Mouse (Mus musculus) lung, postnatal 36 days (tissue): ENCODE measurements around the gene Clstn1.
A peak's percentile ranks its signal among the peaks of the same experiment; 100 is the strongest.

Source experiments
- DNase-seq: peaks from one replicate; pipeline ENCODE4 v3.0.0; 2022; ENCODE audit warnings: mixed read lengths

Clstn1 gene

DNA sequence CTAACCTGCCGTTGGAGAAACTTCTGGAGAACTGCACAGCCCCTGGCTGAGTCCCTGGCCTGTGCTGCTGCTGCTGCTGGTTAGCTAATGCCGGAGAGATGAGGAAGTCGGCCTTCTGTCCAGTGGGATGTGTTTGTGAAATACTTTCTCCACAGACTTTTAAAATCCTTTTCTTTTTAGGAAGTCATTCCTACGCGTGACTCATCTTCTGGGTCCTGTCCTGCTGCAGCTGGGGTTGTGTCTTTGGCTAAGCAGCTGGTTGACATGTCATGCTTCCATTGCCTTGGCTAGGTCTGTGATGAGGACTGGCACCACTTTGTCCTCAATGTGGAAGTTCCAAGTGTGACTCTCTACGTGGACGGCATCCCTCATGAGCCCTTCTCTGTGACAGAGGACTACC lies 51.7 kb downstream of the Clstn1 start:
- peak; percentile 25 for DNase-seq

DNA sequence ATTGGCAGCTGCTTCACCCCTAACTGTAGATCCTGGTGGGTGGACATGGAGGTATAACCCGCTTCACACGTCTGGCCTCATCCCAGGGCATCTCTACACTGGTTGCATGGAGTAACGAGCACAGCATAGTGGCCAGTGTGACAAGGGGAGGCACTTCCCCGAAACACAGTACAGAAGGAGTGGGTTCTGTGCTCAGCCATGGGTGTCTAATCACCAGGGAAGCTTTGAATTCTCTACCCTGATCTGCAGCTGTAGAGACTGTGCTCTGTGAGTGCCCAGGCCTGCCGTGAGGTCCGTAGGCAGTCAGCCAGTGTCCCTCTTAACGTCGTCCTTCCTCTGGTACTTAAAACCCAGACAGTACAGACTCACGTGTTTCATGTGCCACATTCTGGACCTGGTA lies 54.6 kb downstream of the Clstn1 start:
- no peak for DNase-seq

DNA sequence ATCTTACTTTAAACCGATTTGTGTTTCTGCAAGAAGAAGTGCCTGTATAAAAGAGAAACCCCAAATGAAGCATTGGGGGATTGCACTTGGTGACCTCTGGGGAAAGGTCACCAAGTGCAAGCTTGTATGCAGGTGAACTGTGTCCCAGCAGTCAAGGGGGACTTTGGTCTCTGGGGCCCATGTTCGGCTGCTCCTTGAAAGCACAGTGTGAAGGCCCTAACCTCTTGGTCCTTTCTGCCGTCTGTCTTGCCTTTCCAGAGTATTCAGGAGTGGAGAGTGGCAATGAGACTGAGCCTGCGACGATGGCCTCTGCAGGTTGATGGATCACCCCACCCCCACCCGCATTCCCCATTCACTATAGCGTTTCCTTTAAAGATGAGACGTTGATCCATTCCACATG lies 55.1 kb downstream of the Clstn1 start:
- DNase-seq = no peak

DNA sequence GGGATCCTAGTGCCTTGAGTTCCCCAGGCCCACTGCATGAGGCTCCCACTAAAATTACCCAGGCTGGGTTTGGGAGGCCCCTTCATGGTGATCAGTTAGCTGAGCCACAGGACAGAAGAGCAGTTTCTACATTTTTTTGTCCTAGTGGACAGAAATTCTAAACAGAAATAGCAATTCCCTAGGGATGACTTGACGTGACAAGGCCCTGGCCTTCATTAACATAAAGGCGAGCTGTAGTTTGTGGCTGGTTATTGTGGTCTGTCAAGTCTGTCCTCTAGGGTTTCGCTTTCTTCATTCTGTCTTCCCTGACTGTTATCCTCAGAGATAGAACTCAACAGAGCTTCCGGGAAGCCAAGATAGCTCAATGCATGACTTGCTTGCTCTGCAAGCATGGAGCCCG lies 55.7 kb downstream of the Clstn1 start:
- no peak for DNase-seq

DNA sequence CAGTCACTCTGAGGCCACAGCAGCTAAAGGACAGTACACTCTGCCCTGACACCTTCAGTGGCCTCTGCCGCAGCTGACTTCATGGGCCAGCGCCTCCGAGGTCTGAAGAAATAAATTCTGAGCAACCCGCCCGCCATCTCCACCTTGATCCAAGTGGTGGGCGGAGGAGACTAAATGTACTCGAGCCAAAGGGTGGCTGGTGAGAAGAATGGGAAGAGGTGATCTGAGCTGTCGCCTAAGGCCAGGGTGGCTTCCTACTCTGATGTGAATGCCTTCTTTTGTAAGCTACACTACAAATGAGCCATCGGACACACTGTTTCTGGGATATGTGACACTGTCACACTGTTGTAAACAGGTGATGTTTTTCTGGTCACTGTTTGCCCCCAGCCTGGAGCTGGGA lies 59.5 kb downstream of the Clstn1 start:
- no peak for DNase-seq

DNA sequence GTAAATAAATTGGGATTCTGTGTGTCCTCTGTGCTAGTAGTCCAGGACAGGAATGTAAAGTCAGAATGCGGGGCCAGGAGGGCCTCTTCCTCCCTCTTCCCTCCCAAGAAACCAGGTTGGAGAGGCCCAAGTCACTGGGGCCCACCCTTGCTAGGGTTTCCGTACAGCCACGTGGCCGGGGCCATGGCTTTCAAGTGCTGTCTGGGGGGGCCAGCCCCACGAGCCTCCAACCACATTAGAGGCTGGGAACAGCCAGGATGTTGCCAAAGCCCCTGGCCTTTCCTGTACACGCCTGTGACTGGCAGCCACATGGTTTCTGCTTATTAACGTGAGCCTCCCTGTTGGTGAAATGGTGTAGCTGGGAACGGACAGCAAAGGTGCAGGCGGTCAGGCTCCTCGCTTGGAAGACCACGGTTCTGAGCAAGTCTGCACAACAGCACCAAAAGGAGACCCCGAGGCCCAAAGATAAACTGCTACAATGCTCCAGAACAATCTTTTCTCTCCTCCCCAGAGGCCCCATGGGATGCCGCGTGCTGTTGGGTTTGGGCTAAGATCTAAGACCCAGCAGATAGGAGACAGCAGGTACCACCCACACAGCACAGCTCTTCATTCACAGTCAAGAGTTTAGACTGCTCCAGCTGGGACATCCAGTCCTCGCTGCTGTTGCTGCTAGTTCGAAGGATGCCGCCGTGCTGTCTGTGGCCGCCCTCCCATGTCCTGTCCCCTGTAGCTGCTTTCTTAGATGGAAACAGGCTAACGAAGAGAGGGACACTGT lies 62.0 kb downstream of the Clstn1 start:
- DNase-seq = no peak

DNA sequence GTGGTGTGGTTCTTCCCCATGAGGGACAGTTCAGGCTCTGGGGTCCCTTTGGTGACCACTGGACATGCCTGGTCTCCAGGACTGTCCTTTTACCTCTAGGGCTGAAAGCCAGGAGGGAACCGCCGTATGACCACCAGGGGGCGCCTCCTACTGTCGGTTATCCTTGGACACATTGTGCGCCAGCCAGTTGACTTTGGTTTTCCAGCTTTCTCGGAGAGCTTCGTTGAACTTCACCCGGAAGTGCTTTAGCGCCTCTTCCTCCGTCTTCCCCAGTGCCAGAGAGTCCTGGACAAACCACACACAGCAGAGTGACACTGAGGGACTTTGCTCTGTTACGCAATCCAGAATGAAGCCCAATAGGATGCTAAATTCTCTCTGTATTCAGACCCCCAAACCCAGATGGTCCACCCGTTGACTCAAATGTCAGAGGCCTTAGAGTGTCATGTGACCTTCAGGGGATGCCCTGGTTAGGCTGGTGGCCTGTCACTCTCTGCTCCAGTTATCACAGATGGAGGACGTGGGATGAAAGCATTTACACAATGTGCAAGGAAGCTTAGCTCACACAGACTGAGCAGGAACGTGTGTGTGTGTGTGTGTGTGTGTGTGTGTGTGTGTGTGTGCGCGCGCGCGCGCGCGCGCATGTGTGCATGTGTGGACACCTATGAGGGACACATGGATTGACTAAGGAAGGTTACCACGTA lies 64.4 kb downstream of the Clstn1 start:
- DNase-seq = peak; percentile 86

DNA sequence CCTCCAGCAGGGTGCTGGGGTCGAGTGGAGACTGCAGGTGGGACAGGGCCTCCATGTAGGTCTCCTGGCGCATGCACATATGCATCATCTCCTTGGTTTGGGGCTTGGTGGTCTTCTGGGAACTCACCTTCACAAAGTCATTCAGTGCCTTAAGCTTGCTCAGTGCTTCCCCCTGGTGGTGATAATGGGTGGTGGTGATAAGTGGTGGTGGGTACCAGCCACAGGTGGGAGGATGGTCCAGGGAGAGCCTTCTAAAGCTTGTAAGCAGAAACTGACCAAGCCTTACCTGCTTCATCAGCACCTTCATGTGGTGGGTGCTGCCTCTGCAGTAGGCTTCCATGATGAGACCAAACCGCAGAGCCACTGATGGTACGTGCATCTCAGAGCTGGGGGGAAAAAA lies 68.0 kb downstream of the Clstn1 start:
- DNase-seq = peak; percentile 67

DNA sequence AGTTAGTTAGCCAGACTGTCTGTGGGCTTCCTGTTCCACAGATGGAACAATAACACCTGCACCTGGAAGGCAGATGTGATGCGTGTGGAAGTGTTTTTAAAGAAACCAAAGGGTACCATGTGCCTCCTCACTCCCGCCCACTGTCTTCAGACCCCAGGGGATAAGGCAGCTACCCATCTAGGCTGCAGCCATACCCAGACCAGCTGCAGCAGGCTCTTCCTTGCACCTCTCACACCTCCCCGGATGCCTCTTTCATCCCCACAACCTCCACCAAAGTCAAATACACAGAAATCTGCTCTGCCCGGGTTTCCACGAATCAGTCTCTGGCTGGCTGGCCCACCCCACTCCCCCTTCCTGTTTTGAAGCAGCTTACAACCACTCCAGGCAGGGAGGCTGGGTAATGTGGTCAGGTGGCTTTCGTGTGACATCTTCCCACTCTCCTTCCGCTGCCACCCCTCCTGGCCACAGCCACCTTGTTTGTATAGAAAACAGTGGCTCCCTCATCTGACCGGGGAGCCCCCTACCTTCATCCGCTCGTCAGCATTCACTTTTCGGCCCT lies 71.7 kb downstream of the Clstn1 start:
- DNase-seq = peak; percentile 74

DNA sequence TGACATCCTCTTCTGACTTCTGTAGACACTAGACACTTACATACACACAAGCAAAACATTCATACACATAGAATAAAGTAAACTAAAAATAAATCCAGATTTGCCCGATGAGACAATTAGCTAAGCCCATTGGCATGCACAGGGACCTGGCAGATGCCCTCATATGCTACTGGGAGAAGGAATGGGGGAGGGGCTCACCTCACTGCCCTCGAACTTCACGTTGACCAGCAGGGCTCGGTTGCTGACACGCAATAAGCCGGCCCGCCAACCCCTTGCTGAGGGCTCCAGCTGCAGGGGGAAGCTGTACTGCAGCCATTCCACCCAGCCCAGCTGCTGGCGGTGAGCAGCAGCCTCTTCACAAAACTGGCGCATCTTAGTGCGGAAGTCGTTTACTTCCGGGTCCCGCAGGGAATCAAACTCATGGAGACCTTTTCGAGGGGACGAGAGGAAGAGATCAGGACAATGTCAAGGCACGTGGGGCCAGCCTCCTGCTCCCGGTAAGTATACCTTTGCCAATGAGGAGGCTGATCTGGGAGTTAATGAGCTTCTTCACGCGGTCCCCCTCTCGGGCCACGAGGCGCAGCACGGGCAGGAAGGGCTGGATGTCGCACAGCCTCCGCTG lies 73.3 kb downstream of the Clstn1 start:
- DNase-seq = no peak

DNA sequence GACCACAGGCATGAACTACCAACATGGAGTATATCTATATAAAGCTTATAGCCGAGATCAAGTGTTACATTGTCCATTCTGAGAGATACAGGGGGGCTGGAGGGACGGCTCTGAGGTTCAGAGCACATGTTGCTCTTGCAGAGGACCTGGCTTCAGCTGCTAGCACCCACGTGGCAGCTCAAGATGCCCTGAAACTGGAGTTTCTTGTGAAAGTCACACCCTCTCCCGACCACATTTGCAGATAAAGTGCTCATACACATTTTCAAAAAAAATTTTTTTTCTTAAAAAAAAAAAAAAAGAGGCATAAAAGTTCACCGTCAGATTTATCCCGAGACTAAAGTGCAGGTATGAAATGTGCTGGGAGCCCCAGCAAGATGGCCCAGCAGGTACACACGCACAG lies 74.3 kb downstream of the Clstn1 start:
- no peak for DNase-seq

DNA sequence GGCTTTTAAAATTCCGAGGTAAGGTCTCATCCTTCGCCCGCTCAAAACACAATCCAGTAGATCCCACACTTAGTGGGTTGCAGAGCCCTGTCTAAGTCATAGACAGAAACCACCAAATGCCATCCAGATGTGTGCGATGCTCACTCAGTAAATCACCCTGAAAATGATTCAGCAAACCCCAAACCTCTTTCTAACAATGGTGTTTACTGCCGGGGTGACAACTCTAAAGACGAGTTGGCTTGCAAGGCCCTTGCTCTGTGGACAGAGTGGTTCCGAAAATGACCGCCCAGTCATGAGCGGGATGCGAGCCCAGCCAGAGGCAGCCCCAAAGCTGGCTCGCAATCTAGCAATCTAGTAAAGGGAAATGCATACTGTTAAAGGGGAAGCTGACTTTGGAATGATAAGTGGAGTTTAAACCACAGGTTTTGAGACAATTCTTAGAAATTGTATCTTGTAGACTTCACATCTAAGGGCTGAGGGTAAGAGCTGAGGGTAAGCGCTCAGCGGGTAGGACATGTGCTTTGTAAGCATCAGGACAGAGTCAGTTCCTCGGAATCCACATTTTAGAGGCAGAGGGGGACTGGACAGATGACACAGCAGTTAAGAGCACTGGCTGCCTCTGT lies 75.8 kb downstream of the Clstn1 start:
- no peak for DNase-seq

DNA sequence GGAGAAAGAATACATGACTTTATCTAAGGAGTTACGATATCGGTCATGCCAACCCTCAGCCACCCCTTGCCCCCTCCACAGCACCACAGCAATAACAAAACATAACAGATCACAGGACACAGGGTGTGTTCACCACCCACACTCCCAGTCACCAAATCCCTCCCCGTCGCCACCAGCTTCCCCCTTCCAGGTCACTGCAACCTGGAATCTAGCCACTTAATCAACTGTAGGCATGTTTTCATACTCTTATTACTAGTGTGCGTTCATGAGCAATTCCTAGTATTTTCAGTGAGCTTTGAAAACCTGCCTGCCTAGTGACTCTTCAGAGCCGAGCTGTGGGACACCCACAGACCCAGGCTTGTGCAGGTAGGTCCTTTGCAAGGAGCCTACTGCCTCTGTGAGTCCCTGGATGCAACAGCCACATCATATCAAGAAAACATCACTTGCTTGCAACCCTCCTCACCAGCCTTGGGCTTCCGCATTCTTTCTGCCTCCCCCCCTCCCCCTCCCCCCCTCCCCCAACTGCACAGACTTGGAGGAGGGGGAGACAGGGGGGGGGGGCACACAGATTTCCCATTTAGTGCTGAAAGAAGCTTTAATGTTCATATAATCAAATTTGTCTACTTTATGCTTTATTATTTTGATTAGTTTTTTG lies 77.7 kb downstream of the Clstn1 start:
- DNase-seq = peak; percentile 42

DNA sequence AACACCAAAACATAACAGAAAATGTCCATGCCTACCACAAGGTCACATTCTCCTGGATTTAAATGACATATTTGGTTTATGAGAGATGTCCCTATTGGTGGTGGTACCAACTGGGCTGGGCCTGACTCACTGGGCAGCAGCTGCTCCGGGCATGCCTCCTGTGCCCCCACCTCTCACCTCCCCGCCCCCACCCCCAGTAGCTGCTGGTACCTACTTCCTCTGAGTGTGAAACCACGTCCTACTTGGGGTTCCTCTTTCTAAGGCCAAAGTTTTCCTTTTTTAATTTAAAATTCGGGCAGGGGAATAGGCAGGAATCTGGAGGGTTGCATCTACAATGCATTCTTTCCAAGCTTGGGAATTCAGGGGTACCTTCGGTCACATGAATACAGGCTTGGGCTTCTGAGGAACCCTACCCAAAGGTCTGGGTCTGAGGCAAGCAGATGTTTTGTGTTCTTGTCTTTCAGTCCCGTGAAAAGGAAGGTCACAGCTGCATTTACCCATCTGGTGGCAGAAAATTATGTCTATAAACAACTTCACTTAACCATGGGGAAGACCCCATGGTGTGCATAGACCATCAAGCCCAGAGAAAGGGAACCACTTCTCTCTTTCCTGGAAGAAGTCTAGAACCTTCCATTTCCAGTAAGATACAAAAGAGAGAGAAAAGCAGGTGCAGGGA lies 78.9 kb downstream of the Clstn1 start:
- no peak for DNase-seq

DNA sequence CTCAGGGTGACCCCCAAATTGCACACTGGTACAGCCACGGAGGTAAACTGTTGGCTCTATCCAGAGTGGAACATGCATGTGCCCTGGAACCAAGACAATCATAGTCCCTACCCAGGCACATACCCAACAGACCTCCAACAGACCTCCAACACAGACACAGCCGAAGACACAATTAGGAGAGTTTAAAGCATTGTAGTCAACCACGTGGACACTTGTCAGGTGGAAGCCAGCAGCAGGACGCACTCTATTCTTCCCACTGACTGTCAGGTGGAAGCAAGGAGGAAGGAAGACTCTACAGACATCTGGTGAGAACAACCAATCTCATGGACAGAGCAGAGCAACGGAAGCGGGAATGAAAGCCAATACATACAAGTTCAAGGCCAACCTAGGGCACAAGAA lies 79.4 kb downstream of the Clstn1 start:
- no peak for DNase-seq

DNA sequence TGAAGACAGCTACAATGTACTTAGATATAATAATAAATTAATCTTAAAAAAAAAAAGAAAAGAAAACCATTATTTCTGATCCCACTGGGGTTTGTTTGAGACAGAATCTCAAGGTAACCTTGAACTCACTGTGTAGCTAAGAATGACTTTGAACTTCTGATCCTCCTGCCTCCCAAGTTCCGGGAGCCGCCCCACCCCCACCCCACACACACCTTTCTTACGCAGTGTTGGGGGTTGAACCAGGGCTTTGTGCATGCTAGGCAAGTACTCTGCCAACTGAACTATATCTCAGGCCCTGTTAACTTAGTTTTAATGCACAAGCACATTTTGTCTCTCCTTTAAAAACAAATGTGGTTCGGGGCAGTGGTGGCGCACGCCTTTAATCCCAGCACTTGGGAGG lies 84.9 kb downstream of the Clstn1 start:
- no peak for DNase-seq

DNA sequence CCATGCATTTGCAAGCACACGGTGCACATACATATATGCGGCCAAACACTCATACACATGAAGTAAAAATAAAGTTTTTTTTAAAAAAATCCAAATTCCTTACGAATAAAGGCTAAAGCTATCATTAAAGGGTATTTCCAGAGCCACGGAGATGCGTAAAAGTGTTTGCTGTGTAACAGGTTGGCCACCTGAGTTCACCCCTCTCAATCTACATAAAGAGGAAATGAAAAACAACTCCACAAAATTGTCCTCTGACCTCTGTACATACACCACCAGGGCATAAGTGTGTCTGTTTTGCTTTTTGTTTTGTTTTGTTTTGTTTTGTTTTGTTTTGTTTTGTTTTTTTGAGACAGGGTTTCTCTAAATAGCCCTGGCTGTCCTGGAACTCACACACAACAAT lies 86.5 kb downstream of the Clstn1 start:
- no peak for DNase-seq

DNA sequence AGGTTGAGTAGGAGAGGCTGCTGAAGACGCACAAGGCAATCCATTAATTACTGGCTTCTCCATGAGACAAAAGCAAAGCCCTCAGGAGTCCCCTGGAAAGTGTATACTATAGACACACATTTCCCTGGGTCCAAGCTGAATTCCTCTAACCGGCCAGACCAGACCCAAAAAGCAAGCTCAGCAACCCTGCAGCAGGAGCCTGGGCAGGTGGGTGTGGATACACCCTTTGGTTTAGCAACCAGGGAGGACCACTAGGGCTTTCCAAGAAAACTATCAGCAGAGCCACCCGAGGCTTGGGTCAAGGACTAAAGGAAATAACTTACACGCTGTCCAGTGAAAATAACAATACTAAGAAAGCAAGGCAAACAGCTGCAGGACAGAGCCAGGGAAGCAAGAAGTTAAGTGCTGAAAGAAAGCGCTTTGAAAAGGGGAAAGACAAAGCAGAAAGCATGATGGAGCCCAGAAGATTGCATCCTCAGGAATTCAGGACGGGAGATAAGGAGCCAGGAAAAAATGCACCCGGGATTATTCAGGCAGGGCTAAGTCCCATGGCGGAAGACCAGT lies 88.6 kb downstream of the Clstn1 start:
- DNase-seq = no peak

DNA sequence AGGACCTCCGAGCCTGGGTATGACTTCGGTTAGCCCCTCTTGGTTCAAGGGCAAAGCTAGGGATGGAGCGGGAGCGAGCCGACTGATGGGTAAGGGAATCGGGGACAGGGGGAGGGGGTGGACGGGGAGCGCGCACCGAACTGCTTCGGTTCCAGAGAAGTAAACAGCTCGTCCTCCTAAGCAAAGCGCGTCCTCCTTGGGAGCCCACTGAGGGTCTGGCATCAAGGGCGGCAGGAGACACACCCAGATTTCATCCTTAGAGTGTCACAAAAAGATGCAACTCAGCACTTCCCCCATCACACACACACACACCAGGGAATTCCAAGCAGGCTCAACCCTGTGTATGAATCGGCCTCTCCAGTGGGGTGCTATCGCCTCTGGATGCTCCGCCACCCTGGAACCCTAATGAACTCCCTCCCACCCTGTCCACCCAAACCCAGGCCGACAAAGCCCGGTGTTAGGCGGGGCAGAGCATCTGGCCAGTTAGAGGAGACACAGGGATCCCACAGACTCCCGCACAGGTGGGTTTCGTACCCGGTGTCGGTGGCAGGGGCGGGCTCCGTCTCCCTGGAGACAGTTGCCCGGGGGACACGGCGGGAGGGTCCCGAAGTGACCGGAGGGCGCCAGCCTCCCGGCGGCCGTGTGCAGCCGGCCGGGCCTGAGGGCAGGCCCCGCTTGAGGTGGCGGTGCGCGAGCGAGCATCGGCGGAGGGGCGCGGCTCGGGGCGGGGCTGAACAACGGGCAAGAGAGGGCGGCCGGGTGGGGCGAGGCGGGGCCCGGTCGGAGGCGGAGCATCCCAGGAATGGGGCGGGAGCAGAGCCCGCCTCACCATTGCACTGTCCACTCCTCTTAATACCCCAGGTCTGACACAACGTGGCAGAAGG lies 89.4 kb downstream of the Clstn1 start:
- DNase-seq = peak; percentile 86

DNA sequence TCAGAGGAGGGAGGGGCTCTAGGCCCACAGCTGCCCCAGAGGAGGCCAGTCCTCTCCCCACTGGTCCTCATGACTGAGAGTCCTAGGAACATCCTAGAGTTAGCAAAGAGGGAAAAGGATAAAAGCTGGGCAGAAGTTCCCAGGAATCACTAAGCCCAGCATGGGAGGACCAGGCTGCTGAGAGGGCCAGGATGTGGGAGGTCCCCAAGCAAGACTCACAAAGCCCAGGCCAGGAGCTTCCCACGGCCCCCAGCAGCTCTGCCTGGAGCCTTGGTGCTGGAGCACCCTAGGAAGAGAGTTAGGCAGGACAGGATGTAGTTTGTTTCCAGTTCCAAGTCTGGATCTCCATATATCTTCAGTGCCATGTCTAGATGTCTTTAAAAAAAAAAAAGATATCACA lies 91.7 kb downstream of the Clstn1 start:
- DNase-seq = no peak
